Mouse (Mus musculus) kidney, postnatal 0 days (tissue): ENCODE results near the gene Lrrc63. TPM values are rescaled to one million over a fixed set of nuclear protein-coding genes. Genes with fewer than 3 reads are reported as not detected.
A peak's percentile ranks its signal among the peaks of the same experiment; 100 is the strongest.

Experiments used
- ATAC-seq: fragments of 200-750 bp; cut with Nextera tagmentation; replicated peaks from 2 replicates; pipeline ENCODE4 v1.8.0; 2017; ENCODE audit warnings: low read depth, moderate number of reproducible peaks, moderate TSS enrichment, moderate library complexity; ENCODE audit not compliant: low FRiP score
- DNase-seq: peaks from one replicate; pipeline ENCODE4 v3.0.0-alpha.2; 2016; ENCODE audit warnings: low spot score
- H3K27ac ChIP-seq: fragments of 300-500 bp; sonication (generic); 2 replicates; pipeline ENCODE4 v1.5.1; 2014; ENCODE audit warnings: mild to moderate bottlenecking
- H3K27me3 ChIP-seq: fragments of 300-500 bp; sonication (generic); 2 replicates; pipeline ENCODE4 v1.6.1; 2014; ENCODE audit warnings: low read length, mixed read lengths; ENCODE audit not compliant: insufficient read depth
- H3K36me3 ChIP-seq: fragments of 300-500 bp; sonication (generic); 2 replicates; pipeline ENCODE4 v1.6.1; 2014; ENCODE audit warnings: low read length, mixed read lengths; ENCODE audit not compliant: insufficient read depth
- H3K4me1 ChIP-seq: fragments of 300-500 bp; sonication (generic); replicated peaks from 2 replicates; pipeline ENCODE4 v1.6.1; 2014; ENCODE audit warnings: antibody characterized with exemption, low read length, mixed read lengths; ENCODE audit not compliant: insufficient read depth
- H3K4me2 ChIP-seq: fragments of 300-500 bp; sonication (generic); 2 replicates; pipeline ENCODE4 v1.6.1; 2014; ENCODE audit warnings: mild to moderate bottlenecking, low read length, moderate library complexity, mixed read lengths
- H3K4me3 ChIP-seq: fragments of 300-500 bp; sonication (generic); replicated peaks from 2 replicates; pipeline ENCODE4 v1.5.1; 2014; ENCODE audit warnings: low read depth, low read length
- H3K9ac ChIP-seq: fragments of 300-500 bp; sonication (generic); 2 replicates; pipeline ENCODE4 v1.6.1; 2014; ENCODE audit warnings: low read depth, low read length
- H3K9me3 ChIP-seq: fragments of 300-500 bp; sonication (generic); replicated peaks from 2 replicates; pipeline ENCODE4 v1.6.1; 2016; ENCODE audit warnings: low read length, inconsistent platforms, mixed read lengths
- CTCF ChIP-seq: IDR thresholded peaks from 2 replicates; pipeline ENCODE4 v1.5.1; 2016; ENCODE audit warnings: antibody characterized with exemption, low read depth, mild to moderate bottlenecking, moderate library complexity
- WGBS: fragments of 180-500 bp; shearing (Covaris S2); extraction: QIAGEN DNeasy Blood & Tissue Kit; methylation state at CpG from one replicate; pipeline ENCODE4 v1.1.7; 2014; 5-methylcytosine and 5-hydroxymethylcytosine counted together
- polyA plus RNA-seq: library from polyadenylated mRNA; unstranded; fragments of >200 nt; fragmentation: Nextera tagmentation; extraction: Ambion mirVana; gene quantifications from 2 replicates; pipeline ENCODE4 v1.2.1, GENCODE M21; 2015

Lrrc63 gene
- polyA plus RNA-seq, 1 experiment from 2014 or later: not detected

DNA sequence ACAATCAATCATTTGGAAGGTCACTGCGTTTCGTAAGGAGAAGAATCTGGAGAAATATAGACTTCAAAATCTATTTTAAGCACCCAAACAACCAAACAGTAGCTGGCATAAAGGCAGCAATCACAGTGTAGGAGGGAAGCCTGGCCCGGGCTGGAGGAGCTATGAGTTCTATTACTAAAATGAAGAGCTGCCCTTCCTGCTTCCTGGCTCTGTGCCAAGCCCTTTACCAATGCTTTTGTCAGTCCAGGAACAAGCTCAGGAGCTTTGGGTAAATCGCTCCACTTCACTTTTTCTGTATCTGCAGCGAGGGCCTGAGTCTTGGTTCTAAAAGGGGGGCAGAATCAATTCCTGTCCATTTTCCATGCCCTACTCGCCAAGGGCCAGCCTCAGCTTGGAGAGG lies 52.7 kb downstream of the Lrrc63 start:
- Histone ChIP-seq H3K9me3 (no peaks in the 10 kb centered on the region), H3K27me3 (no peaks in the 10 kb centered on the region), H3K27ac (no peak overlapping the region), H3K4me2 (no peak overlapping the region), H3K4me1 (no peaks in the 10 kb centered on the region), H3K9ac (no peak overlapping the region), H3K36me3 (no peaks in the 10 kb centered on the region), H3K4me3 (no peak overlapping the region)
- ATAC-seq (no peak), DNase-seq (peak; percentile 8)
- 64% methylated on average over 6 of the region's 6 CpGs for WGBS
- no peak for TF ChIP-seq CTCF

DNA sequence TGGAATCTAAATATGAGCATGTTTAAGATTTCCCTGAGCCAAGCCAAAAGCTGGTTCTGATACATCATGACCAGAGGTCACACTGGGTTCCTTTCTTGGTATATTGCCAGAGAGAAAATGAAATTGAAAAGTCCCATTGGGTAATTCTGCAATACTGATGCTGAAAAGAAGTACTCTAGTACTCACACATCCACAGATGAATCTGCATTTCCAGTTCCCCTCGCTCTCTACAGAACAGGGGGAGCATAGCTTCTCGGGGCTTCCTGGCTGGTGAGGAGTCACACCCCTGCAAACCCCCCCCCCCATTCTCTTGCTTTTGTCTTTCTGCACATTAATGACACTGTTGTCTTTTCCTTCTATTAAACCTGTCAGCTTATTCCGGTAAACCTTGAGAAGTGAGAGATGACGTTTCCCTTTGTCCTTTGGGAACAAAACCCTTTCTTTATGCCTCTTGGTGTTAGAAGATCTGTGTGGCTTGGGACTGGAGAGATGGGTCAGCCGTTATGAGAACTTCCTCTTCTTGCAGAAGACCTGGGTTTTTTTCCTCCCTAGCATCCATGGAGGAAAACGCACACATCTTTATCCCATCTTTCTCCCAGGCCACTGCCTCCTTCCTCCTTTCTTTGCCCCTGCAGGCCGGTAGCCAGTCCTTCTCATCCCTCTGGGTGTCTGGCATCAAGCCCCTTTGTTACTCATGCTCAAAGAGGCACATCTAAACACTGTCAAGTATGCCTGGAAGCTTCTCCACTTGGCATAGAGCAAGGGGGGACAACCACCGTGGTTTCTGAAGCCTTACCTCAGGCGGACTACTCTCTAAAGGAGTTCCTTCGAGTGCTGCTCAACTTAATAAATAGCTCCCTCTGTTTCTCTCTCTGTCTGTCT lies 55.1 kb downstream of the Lrrc63 start:
- no peaks in the 10 kb centered on the region for H3K4me1 ChIP-seq
- no peak for TF ChIP-seq CTCF
- no peak overlapping the region for H3K9ac ChIP-seq
- H3K4me2 ChIP-seq: no peak overlapping the region
- no peak for DNase-seq
- WGBS: 77% methylated on average over 10 of the region's 10 CpGs
- no peak overlapping the region for H3K4me3 ChIP-seq
- H3K36me3 ChIP-seq: no peaks in the 10 kb centered on the region
- ATAC-seq: no peak
- H3K27ac ChIP-seq: no peak overlapping the region
- H3K27me3 ChIP-seq: no peaks in the 10 kb centered on the region
- no peaks in the 10 kb centered on the region for H3K9me3 ChIP-seq

DNA sequence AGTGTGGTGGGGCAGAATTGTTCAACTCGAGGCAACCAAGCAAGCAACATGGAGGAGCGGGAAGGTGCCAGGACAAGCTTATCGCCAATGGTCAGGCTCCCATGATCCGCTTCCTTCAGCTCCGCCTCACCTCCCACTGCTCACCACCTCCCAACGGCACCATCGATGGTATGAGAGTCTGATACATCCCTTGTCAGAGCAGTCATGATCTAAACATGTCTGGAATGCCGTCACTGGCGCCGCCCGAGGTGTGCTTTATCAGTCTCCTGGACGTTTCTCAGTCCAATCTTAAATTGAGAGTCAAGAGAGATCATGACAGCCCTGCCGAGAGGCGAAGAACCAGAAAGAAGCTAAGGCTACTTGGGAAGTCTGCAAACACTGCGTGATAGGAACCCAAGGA lies 59.6 kb downstream of the Lrrc63 start:
- H3K36me3 ChIP-seq: no peaks in the 10 kb centered on the region
- DNase-seq (no peak), ATAC-seq (no peak)
- H3K4me2 ChIP-seq: no peak overlapping the region
- no peak overlapping the region for H3K9ac ChIP-seq
- H3K27ac ChIP-seq: no peak overlapping the region
- no peak overlapping the region for H3K4me3 ChIP-seq
- H3K4me1 ChIP-seq: no peaks in the 10 kb centered on the region
- no peak for TF ChIP-seq CTCF
- WGBS: 88% methylated on average over 15 of the region's 15 CpGs
- no peaks in the 10 kb centered on the region for H3K27me3 ChIP-seq
- H3K9me3 ChIP-seq: no peaks in the 10 kb centered on the region

DNA sequence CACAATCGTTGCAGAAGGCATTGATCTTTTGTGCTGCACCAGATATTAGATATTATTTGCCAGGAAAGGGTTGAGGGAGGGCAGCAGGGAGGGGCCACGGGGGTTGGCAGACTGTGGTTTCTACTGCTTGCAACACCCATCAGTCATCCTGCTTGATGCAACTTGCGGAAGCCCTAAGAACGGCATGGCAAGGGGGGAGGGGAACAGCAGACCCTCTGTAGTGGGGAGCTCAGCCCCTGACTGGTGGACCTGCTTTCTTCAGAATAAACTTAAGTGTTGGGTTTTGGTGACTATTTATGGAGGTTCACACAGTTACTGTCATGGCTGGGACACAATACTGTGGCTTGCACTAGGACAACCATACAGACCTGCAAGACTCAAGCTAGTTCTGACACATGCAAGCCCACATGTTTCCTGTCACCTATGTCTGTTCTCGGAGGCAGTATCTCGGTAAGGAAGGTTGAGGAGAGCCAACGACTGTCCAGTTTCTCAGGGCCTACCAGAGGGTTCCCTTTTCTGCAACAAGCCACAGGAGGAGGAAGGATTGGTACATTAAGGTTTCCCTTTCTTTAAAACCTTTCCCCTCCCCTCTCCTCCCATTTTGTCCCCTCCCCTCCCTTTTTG lies 61.2 kb downstream of the Lrrc63 start:
- H3K27me3 ChIP-seq: no peaks in the 10 kb centered on the region
- H3K4me3 ChIP-seq: no peak overlapping the region
- no peak overlapping the region for H3K27ac ChIP-seq
- no peak overlapping the region for H3K9ac ChIP-seq
- no peaks in the 10 kb centered on the region for H3K36me3 ChIP-seq
- H3K4me1 ChIP-seq: no peaks in the 10 kb centered on the region
- no peak for TF ChIP-seq CTCF
- H3K4me2 ChIP-seq: no peak overlapping the region
- H3K9me3 ChIP-seq: no peaks in the 10 kb centered on the region
- no peak for ATAC-seq
- no peak for DNase-seq
- 72% methylated on average over 7 of the region's 7 CpGs for WGBS

DNA sequence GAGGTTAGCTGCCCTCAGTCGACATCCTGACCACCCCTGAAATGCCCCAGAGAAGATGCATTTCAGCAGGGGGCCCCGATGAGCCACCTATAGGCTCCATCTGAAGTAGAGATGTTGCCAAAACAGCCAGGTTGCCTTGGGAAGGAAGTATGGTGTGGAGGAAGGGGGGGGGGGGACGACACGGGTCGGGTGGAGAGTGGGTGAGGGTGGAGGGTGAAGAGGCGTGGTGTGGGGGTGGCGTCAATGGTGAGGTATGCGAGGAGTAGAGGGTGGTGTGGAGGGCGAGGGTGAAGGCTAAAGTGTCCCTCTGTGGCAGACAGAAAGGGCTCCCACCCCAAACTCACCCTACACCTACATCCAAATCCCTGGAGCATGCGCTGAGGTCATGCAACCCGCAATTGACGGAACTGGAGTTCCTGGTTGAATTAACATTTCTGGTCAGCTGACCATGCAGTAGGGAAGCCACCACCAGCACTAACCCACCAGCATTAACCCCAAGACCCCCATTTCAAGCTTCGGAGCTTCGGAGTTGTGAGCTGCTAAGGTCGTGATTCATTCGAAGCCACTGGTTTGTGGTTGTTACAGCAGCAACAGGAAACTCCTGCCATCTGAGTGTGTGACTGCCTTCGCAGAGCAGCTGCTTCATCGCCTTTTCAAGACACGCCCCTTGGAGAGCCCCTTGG lies 62.1 kb downstream of the Lrrc63 start:
- DNase-seq: no peak
- H3K27ac ChIP-seq: no peak overlapping the region
- no peaks in the 10 kb centered on the region for H3K4me1 ChIP-seq
- no peaks in the 10 kb centered on the region for H3K27me3 ChIP-seq
- 69% methylated on average over 19 of the region's 19 CpGs for WGBS
- no peak; the same call in 1 of the 2 replicates for ATAC-seq
- no peaks in the 10 kb centered on the region for H3K36me3 ChIP-seq
- H3K9ac ChIP-seq: no peak overlapping the region
- no peak overlapping the region for H3K4me2 ChIP-seq
- H3K4me3 ChIP-seq: no peak overlapping the region
- no peak for TF ChIP-seq CTCF
- H3K9me3 ChIP-seq: no peaks in the 10 kb centered on the region

DNA sequence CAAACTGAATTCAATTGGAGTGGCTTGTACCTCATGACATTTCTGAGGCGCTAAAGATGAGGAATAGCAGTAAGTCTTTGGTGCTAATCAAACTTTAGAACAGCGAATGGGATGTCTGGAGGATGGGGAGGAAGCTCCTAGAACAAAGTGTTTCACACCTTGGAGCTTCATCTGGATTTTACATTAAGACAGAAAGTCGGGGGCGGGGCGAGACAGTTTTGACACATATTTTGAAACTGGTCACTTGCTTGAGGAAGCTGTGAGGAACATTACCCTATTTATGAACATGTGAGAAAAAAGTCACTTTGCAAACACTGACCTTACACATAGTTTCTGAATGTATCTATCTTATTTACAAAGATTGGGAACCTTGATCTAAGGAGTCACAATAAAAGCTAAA lies 65.5 kb downstream of the Lrrc63 start:
- Histone ChIP-seq H3K4me3 (no peak overlapping the region), H3K4me2 (no peak overlapping the region), H3K27me3 (no peaks in the 10 kb centered on the region), H3K27ac (no peak overlapping the region), H3K9ac (no peak overlapping the region), H3K36me3 (no peaks in the 10 kb centered on the region), H3K9me3 (no peaks in the 10 kb centered on the region), H3K4me1 (no peaks in the 10 kb centered on the region)
- no peak for TF ChIP-seq CTCF
- DNase-seq (no peak), ATAC-seq (no peak)
- WGBS: 96% methylated on average over 5 of the region's 5 CpGs
